Mouse (Mus musculus) lung, adult 2 months (tissue): ENCODE measurements at regions not wholly inside any gene's neighbourhood (a gene's known extent, or its start where the extent isn't known, plus 50 kb on each side); places are given as distances from the start of the nearest gene placed in this dataset.
"Not testable (repeated sequence)": the region's sequence is repeated elsewhere in the genome, so short reads cannot be mapped to it uniquely, and the experiment has no call there.

Experiments used
- CTCF ChIP-seq: fragments of 200-500 bp; IDR thresholded peaks from 2 replicates; pipeline ENCODE4 v1.5.1; 2011; ENCODE audit warnings: mild to moderate bottlenecking, low read length, control low read depth; ENCODE audit not compliant: insufficient read depth
- POLR2A ChIP-seq: fragments of 200-500 bp; IDR thresholded peaks from 2 replicates; pipeline ENCODE4 v1.6.1; 2011; ENCODE audit warnings: low read depth, mild to moderate bottlenecking, control low read depth, low read length, borderline replicate concordance; ENCODE audit errors: extremely low read depth

DNA sequence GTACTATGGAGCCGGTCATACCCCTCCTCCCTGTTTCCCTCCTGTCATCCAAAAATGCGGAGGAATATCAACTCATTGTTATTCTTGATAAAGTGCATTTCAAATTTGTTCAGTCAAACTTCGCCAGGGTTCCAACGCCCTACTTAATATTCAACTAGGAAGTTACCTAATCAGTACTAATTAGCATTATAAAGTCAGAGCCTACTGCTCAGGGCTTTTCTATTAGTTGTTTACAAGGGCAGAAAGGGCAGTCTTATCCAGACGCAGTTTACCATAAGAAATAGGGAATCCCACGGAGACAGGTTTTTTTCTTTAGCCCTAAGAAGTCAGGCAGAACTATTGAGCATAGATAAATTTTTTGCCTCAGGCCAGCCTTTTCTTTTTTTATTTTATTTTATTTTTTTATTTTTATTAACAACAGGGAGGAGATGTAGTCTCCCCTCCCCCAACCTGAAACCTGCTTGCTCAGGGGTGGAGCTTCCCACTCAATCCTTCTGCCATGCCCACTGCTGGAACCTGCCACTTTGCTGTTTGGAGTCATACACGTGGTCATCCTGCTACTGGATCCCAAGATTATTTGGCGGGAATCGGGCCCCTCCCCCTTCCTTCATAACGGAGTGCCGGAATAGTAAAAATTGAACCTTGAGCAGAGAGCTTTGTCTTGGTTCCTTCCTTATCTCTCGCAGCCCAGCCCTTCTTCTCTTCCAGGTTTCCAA, 632.9 kb downstream of the Cypt12 start:
- TF ChIP-seq CTCF, POLR2A: not testable (repeated sequence)
